Mouse (Mus musculus) myocyte (in vitro differentiated cells): ENCODE results near the gene Nr1d1.

Experiments used
- CEBPB ChIP-seq: IDR thresholded peaks from 2 replicates; pipeline ENCODE4 v1.6.1; 2011; ENCODE audit warnings: mild to moderate bottlenecking, moderate library complexity; ENCODE audit not compliant: poor library complexity, insufficient read depth, severe bottlenecking
- E2F4 ChIP-seq: IDR thresholded peaks from one replicate; pipeline ENCODE4 v1.6.1; 2011; ENCODE audit warnings: mild to moderate bottlenecking, control low read depth, moderate library complexity; ENCODE audit not compliant: insufficient read depth

DNA sequence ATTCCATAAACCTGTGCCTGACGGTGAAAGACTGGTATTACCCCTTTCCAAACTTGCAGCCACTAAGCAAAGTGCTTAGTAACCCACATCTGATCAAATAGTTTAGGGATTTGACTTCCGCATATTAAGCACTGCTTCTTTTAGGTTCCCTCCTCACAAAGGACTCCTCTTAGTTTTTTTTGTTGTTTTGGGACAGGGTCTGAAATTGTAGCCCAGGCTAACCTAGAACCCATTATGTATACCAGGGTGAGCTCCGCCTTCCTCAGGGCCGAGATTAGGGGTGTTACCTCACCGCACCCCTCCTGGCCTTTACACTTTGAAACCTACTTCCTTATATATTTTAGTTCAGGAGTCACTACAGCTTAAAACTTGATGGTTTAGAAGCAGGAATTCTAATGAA, 14.7 kb upstream of the Nr1d1 start:
- TF ChIP-seq CEBPB (no peak), E2F4 (no peak)
